Mouse (Mus musculus) CH12.LX (cell line): ENCODE measurements around the gene Gsto2.

Experiments
- BHLHE40 ChIP-seq: IDR thresholded peaks from 2 replicates; pipeline ENCODE4 v1.6.1; 2011; ENCODE audit warnings: mild to moderate bottlenecking, low read depth, low read length, improper control_type of control experiment
- CHD1 ChIP-seq: IDR thresholded peaks from 2 replicates; pipeline ENCODE4 v1.6.1; 2012; ENCODE audit warnings: low read depth, low read length, improper control_type of control experiment, inconsistent platforms
- CTCF ChIP-seq, 2 experiments: IDR thresholded peaks in 1 of 2; conservative IDR thresholded peaks in 1 of 2; 2 replicates each; pipeline ENCODE4 v1.5.1; 2011 to 2012; ENCODE audit warnings: low read depth in 2 of 2, low read length in 2 of 2, improper control_type of control experiment in 1 of 2, inconsistent platforms in 1 of 2, mild to moderate bottlenecking in 1 of 2, moderate library complexity in 1 of 2
- EP300 ChIP-seq: IDR thresholded peaks from 2 replicates; pipeline ENCODE4 v1.6.1; 2011; ENCODE audit warnings: low read length, improper control_type of control experiment
- NRF1 ChIP-seq: IDR thresholded peaks from 2 replicates; pipeline ENCODE4 v1.6.1; 2014; ENCODE audit warnings: low read depth, mild to moderate bottlenecking, inconsistent platforms, low read length, improper control_type of control experiment, moderate library complexity
- POLR2A ChIP-seq: IDR thresholded peaks from 2 replicates; pipeline ENCODE4 v1.6.1; 2011; ENCODE audit warnings: low read depth, mild to moderate bottlenecking, improper control_type of control experiment, low read length
- POLR2AphosphoS2 ChIP-seq: IDR thresholded peaks from 2 replicates; pipeline ENCODE4 v1.6.1; 2011; ENCODE audit warnings: low read depth, low read length, improper control_type of control experiment
- SIN3A ChIP-seq: IDR thresholded peaks from 2 replicates; pipeline ENCODE4 v1.6.1; 2012; ENCODE audit warnings: low read length, improper control_type of control experiment, inconsistent platforms
- TBP ChIP-seq: conservative IDR thresholded peaks from 2 replicates; pipeline ENCODE4 v1.6.1; 2011; ENCODE audit warnings: low read depth, low read length, improper control_type of control experiment

GRCm38 (mm10) chr19:47900012-47900411 lies 34.7 kb downstream of the Gsto2 start:
- no peak for TF ChIP-seq BHLHE40
- no peak for TF ChIP-seq POLR2A
- peak; percentile 19 to 38 for TF ChIP-seq CTCF (conservative IDR thresholded peaks at IDR 0.05 in 1 of 2, IDR thresholded peaks at IDR 0.05 in 1 of 2; ENCODE audit: low read depth in 2 of 2, low read length in 2 of 2)
- no peak for TF ChIP-seq EP300
- no peak for TF ChIP-seq POLR2AphosphoS2
- TF ChIP-seq SIN3A = no peak
- TF ChIP-seq NRF1 = no peak
- TF ChIP-seq CHD1 = no peak
- TF ChIP-seq TBP = no peak
